Mouse (Mus musculus) neural tube, embryonic 11.5 days (tissue): ENCODE results near the gene Cntnap5a. TPM values are rescaled to one million over a fixed set of nuclear protein-coding genes. Genes with fewer than 3 reads are reported as not detected.

Experiments used
- ATAC-seq: fragments of 200-750 bp; cut with Nextera tagmentation; 2 replicates; pipeline ENCODE4 v1.8.0; 2017; ENCODE audit warnings: moderate number of reproducible peaks, mild to moderate bottlenecking, moderate TSS enrichment, moderate library complexity; ENCODE audit not compliant: insufficient read depth, low FRiP score, low TSS enrichment
- DNase-seq: peaks from one replicate; pipeline ENCODE4 v3.0.0-alpha.2; 2015; ENCODE audit warnings: low spot score
- H3K27ac ChIP-seq: fragments of 300-500 bp; sonication (generic); 2 replicates; pipeline ENCODE4 v1.5.1; 2014; ENCODE audit warnings: low read depth, mild to moderate bottlenecking, low read length
- H3K27me3 ChIP-seq: fragments of 300-500 bp; sonication (generic); 2 replicates; pipeline ENCODE4 v1.6.1; 2014; ENCODE audit warnings: mild to moderate bottlenecking, low read length, mixed read lengths; ENCODE audit not compliant: control insufficient read depth, insufficient read depth
- H3K36me3 ChIP-seq: fragments of 300-500 bp; sonication (generic); 2 replicates; pipeline ENCODE4 v1.6.1; 2014; ENCODE audit warnings: mild to moderate bottlenecking, low read length, moderate library complexity, mixed read lengths; ENCODE audit not compliant: control insufficient read depth, insufficient read depth
- H3K4me1 ChIP-seq: fragments of 300-500 bp; sonication (generic); 2 replicates; pipeline ENCODE4 v1.6.1; 2014; ENCODE audit warnings: low read length, mixed read lengths; ENCODE audit not compliant: control insufficient read depth, insufficient read depth
- H3K4me2 ChIP-seq: fragments of 300-500 bp; sonication (generic); 2 replicates; pipeline ENCODE4 v1.6.1; 2014; ENCODE audit warnings: low read depth, mild to moderate bottlenecking, moderate library complexity
- H3K4me3 ChIP-seq: fragments of 300-500 bp; sonication (generic); 2 replicates; pipeline ENCODE4 v1.5.1; 2014; ENCODE audit warnings: low read depth, low read length
- H3K9ac ChIP-seq: fragments of 300-500 bp; sonication (generic); 2 replicates; pipeline ENCODE4 v1.6.1; 2014; ENCODE audit warnings: mild to moderate bottlenecking, low read length
- H3K9me3 ChIP-seq: fragments of 300-500 bp; sonication (generic); 2 replicates; pipeline ENCODE4 v1.6.1; 2016; ENCODE audit warnings: low read length; ENCODE audit not compliant: control insufficient read depth
- WGBS: fragments of 180-500 bp; shearing (Covaris S2); extraction: QIAGEN DNeasy Blood & Tissue Kit; methylation state at CpG from one replicate; pipeline ENCODE4 v1.1.7; 2014; 5-methylcytosine and 5-hydroxymethylcytosine counted together
- polyA plus RNA-seq: library from polyadenylated mRNA; unstranded; fragments of >200 nt; fragmentation: Nextera tagmentation; extraction: Ambion mirVana; gene quantifications from 2 replicates; pipeline ENCODE4 v1.2.1, GENCODE M21; 2014

Gene Cntnap5a
- polyA plus RNA-seq, 1 experiment from 2014 or later = 0.08 TPM

DNA sequence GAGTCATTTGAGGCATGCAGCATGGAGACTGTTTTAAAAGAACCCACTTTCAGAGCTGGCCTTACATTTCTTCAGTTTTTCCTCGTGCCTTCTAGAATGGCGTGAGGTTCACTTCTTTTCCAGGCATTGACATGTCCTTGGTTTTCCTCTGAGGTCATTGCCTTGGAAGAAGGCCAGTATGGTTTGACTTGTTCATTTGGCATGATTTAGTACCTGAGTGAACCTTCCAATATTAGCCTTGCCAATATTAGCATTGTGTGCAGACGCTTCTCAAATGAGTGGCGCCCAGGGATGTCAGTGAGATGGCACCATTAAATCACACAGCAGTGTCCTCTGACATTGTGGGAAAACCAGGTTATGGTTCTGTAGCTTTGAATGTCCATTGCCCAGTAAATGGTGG lies 158.0 kb downstream of the Cntnap5a start:
- Histone ChIP-seq H3K36me3 (no peaks in the 10 kb centered on the region), H3K4me2 (no peak overlapping the region), H3K4me3 (no peak overlapping the region), H3K4me1 (no peaks in the 10 kb centered on the region), H3K9me3 (no peaks in the 10 kb centered on the region), H3K9ac (no peak overlapping the region), H3K27ac (no peak overlapping the region), H3K27me3 (no peaks in the 10 kb centered on the region)
- DNase-seq (no peak), ATAC-seq (no peak)
- WGBS = 88% methylated on average over 4 of the region's 4 CpGs

DNA sequence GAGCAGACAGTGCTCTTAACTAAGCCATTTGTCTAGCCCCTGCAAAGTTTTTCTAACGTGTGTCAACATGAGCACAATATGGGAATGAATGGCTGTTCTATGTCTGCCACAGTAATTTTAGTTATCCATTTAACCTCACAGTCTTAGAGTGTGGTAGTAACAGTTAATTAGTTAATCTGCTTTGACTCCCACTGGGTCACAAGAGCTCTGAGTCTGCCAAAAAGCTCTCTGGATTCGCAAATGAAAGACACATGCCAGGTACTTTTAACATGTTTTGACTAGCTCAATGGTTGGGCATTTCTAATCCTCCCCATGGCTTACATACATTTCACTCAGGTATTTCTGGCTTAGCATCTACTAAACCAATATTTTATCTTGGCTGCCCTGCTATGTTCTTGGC lies 163.0 kb downstream of the Cntnap5a start:
- 73% methylated on average over 2 of the region's 2 CpGs for WGBS
- DNase-seq = no peak
- no peaks in the 10 kb centered on the region for H3K27me3 ChIP-seq
- H3K9me3 ChIP-seq = no peaks in the 10 kb centered on the region
- ATAC-seq = no peak
- no peak overlapping the region for H3K27ac ChIP-seq
- no peak overlapping the region for H3K9ac ChIP-seq
- no peak overlapping the region for H3K4me3 ChIP-seq
- no peaks in the 10 kb centered on the region for H3K36me3 ChIP-seq
- H3K4me1 ChIP-seq = no peaks in the 10 kb centered on the region
- H3K4me2 ChIP-seq = no peak overlapping the region

- ATAC-seq = no peak
- Histone ChIP-seq H3K4me1 (no peaks in the 10 kb centered on the region), H3K27me3 (no peaks in the 10 kb centered on the region), H3K9ac (no peak overlapping the region), H3K36me3 (no peaks in the 10 kb centered on the region), H3K27ac (no peak overlapping the region), H3K9me3 (no peaks in the 10 kb centered on the region), H3K4me2 (no peak overlapping the region), H3K4me3 (no peak overlapping the region)
- no peak for DNase-seq
Measured at GRCm38 (mm10) chr1:115852206-115852605, 167.7 kb downstream of the Cntnap5a start.

GRCm38 (mm10) chr1:115918396-115918795 lies 233.8 kb downstream of the Cntnap5a start:
- H3K36me3 ChIP-seq = no peaks in the 10 kb centered on the region
- ATAC-seq = no peak
- WGBS = 79% methylated on average over 1 of the region's 1 CpGs

DNA sequence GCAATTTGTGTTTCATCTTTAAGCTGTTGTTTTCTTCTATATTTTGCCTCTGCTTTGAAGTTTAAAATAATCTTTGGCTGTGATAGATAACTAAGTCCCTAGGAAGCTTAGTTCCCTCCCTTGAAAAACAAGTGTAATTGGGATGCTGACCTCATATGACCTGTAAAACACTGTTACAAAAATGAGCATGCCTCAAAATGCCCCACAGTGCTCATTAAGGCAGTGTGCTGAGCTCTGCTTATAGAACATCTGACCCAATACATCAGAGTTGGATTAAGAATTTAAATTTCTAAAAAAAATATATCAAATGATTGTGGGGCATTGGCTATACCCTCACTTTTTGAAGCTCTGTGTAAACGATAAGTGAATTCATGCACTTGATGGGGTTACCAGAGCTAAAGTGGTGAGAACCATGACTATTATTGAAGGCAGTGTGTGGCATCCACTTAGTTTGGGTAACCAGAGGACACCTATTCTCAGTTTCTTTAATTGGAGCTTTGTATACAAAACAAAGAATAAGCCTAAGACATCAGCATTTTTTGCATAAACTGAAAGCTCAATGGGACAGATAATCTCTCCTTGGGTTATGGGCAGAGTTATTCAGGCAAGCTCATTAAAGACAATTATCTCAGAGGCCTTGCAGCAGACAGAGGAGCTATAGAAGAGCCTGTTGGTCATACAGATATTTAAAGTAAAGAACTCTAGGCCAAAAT lies 241.6 kb downstream of the Cntnap5a start:
- no peak overlapping the region for H3K27ac ChIP-seq
- ATAC-seq (no peak), DNase-seq (no peak)
- H3K4me3 ChIP-seq = no peak overlapping the region
- no peaks in the 10 kb centered on the region for H3K9me3 ChIP-seq
- H3K36me3 ChIP-seq = no peaks in the 10 kb centered on the region
- H3K4me2 ChIP-seq = no peak overlapping the region
- H3K4me1 ChIP-seq = no peaks in the 10 kb centered on the region
- H3K9ac ChIP-seq = no peak overlapping the region
- WGBS = 83% methylated on average over 1 of the region's 1 CpGs
- no peaks in the 10 kb centered on the region for H3K27me3 ChIP-seq

More at GRCm38 (mm10) chr1:115918396-115918795, 233.8 kb downstream of the Cntnap5a start:
- H3K4me3 ChIP-seq = no peak overlapping the region
- no peaks in the 10 kb centered on the region for H3K27me3 ChIP-seq
- no peak overlapping the region for H3K9ac ChIP-seq
- H3K4me2 ChIP-seq = no peak overlapping the region
- H3K9me3 ChIP-seq = no peaks in the 10 kb centered on the region
- H3K27ac ChIP-seq = no peak overlapping the region
- DNase-seq = no peak
- H3K4me1 ChIP-seq = no peaks in the 10 kb centered on the region

DNA sequence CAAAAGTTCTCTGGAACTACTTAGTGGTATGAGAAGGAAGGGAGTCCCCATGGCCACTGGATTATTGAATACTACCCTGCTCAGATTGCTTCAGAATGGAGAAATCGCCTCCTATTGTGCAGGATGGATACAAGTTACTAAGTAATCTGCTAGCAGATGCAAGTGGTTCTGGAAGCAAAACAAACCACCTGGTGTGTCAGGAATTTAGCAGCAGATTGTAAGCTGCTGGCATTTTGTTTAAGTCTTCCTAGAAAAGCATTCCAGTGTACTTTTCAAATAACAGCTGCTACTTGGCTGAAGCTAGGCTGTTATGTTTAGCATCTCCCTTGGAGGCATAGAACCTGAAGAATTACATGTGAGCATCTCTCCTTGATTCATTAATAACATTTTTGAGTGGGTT lies 247.5 kb downstream of the Cntnap5a start:
- H3K27ac ChIP-seq = no peak overlapping the region
- no peaks in the 10 kb centered on the region for H3K36me3 ChIP-seq
- H3K9ac ChIP-seq = no peak overlapping the region
- DNase-seq = no peak
- no peak overlapping the region for H3K4me2 ChIP-seq
- H3K9me3 ChIP-seq = no peaks in the 10 kb centered on the region
- 37% methylated on average over 1 of the region's 1 CpGs for WGBS
- no peak overlapping the region for H3K4me3 ChIP-seq
- ATAC-seq = no peak
- no peaks in the 10 kb centered on the region for H3K27me3 ChIP-seq
- no peaks in the 10 kb centered on the region for H3K4me1 ChIP-seq

DNA sequence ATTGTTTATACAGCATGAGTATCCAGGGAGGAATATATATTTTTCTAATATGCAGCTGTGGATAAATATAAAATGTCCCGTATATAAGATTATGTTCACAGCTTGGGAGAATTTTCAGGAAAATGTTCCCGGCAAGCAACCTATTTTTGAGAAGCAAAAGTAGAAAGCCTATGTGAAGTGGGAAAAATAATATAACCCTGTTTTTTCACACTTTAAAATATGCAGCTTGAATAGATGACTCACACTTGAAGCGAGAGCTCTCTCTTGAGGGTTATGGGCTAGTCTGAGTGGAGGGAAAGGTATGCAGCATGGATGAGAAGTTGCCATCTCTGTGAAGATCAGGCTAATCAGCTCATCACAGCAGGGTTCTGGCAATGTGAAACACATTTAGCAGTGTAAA lies 261.3 kb downstream of the Cntnap5a start:
- 85% methylated on average over 3 of the region's 3 CpGs for WGBS
- no peaks in the 10 kb centered on the region for H3K36me3 ChIP-seq
- no peak overlapping the region for H3K27ac ChIP-seq
- no peaks in the 10 kb centered on the region for H3K4me1 ChIP-seq
- no peaks in the 10 kb centered on the region for H3K27me3 ChIP-seq
- H3K4me2 ChIP-seq = no peak overlapping the region
- ATAC-seq (no peak), DNase-seq (no peak)
- no peak overlapping the region for H3K9ac ChIP-seq
- H3K9me3 ChIP-seq = no peaks in the 10 kb centered on the region
- no peak overlapping the region for H3K4me3 ChIP-seq

- no peak overlapping the region for H3K4me2 ChIP-seq
- no peak for ATAC-seq
Measured at GRCm38 (mm10) chr1:115956528-115956927, 272.0 kb downstream of the Cntnap5a start.

DNA sequence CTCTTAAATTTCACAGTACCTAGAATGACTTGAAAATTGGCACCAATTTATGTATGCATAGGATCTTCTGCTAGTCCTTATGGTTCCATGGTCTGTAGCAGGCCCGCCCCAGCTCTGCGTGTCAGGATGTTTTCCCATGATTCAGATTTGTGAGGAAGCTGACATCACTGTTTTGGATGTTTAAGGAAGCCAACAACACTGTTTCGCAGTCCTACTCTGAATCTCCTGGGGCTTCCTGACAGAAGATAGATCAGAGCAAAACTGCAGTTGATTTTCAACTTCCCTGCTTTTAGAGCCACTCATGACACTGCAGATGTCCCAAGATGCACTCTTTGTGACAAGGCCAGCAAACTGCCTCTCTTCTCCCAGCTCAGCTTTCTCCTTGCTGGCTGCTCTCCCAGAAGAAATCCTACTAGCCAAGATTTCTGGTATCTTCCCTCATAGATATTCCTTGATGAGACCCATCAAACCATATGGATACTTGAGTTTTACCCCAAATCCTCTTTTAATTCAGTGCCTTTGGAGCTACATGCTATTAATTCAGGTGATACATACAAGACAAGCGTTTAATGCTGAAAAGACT lies 280.5 kb downstream of the Cntnap5a start:
- DNase-seq = no peak
- no peaks in the 10 kb centered on the region for H3K27me3 ChIP-seq
- no peak for ATAC-seq

More at GRCm38 (mm10) chr1:115956528-115956927, 272.0 kb downstream of the Cntnap5a start:
- Histone ChIP-seq H3K36me3 (no peaks in the 10 kb centered on the region), H3K4me3 (no peak overlapping the region), H3K9me3 (no peaks in the 10 kb centered on the region), H3K9ac (no peak overlapping the region), H3K27me3 (no peaks in the 10 kb centered on the region), H3K27ac (no peak overlapping the region), H3K4me1 (no peaks in the 10 kb centered on the region)
- no peak for DNase-seq
- 91% methylated on average over 2 of the region's 2 CpGs for WGBS

More for the DNA sequence above, 280.5 kb downstream of the Cntnap5a start:
- Histone ChIP-seq H3K27ac (no peak overlapping the region), H3K4me1 (no peaks in the 10 kb centered on the region), H3K9ac (no peak overlapping the region), H3K4me3 (no peak overlapping the region), H3K9me3 (no peaks in the 10 kb centered on the region), H3K36me3 (no peaks in the 10 kb centered on the region), H3K4me2 (no peak overlapping the region)
- 91% methylated on average over 4 of the region's 4 CpGs for WGBS
